Mouse (Mus musculus): ENCODE data around the gene Carns1. TPM values are rescaled to one million over a fixed set of nuclear protein-coding genes. Genes with fewer than 3 reads are reported as not detected.
A peak's percentile ranks its signal among the peaks of the same experiment; 100 is the strongest.

Gene Carns1
- polyA plus RNA-seq (2012; rRNA removed) = 10.7 and 14.3 TPM in 2 replicates

DNA sequence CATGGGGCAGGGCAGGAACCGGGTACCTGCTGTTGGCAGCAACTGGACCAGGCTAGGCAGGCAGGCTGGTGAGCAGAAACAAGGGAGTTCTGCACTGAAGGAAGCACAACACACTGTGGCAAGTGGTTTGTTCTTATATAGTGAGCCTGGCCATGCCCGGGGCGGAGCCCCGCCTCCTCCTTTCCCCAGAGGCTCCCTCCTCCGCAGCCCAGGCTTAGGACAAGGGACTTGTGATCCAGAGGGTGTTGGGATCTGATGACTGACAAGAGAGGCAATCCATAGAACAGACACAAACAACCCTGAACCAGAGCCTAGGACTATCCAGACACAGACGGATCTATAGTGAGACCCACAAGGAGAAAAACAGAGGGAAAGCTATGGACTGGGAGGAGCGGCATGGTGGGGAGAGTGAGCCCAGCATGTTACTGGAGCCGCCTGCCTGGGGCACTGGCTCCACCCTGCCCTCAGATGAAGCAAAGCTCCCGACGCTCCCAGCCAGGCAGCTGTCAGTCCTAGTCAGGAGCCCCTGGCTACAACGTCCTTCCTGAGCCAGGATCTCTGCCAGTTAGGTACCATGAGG, at the start of gene Carns1:
TSS of gene Carns1 (minus strand) at position 112 of the 580 bp plus-strand sequence.
- DNase-seq (ENCODE audit: extremely low spot score in 1 of 2, low spot score in 1 of 2) = no peak

GRCm38 (mm10) chr19:4222165-4222564, 46.9 kb upstream of the Carns1 start:
- no peak for DNase-seq (ENCODE audit: extremely low spot score in 1 of 2, low spot score in 1 of 2)

DNA sequence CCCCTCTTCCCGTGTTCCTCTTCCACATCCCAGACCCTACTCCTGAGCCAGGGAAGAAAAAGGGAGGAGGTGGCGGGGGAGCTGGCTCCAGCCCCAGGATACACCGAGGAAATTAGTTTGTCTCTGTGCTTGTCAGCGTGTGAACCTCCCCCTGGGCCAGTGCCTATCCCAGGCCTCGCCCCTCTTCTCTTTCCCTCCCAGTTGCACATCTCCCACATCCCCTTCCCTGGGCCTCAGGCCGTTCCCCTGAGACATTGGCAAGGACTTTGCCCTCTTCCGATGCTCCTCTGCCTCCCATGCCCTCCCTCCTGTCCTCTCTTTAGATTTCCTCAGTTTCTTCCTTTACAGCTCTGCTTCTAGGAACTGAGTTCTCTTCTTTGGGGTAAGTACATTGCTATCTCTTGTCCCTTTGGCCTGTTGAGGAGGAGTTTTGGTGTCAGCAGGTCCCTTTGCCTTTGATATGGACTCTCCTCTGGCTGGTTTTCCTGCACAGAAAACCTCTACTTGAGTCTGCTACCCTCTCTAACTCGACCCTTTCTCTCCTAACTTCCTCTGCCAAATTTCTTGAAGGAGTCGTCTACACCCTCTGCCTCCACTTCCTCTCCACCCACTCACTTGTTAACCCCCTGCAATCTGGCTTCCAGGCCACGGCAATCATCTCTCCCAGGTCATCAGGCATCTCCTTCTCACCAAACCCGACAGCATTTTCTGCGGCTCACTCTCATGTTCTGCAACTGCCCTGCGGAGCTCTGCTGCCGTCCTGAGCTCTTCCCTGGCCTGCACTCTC, 45.9 kb upstream of the Carns1 start:
- DNase-seq (ENCODE audit: extremely low spot score in 1 of 2, low spot score in 1 of 2) = no peak

DNA sequence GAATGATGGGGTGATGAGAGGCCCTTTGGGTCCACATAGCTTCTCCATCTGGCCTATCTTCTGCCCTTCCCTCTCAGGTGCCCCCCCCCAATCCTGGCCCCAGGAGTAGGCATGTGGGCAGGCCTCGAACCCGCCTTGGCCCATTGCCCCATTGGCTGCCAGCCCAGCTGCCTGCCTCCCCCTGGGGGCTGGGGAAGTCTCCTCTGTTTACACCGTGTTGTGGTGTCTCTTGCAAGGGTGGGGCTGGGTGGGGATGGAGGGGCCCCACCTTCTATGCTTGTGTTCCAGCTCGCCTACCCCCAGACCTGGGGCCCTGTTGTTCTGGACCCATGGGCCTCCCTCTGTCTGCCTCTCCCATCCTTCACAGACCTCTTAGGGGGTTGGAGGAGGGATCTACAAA, 45.1 kb upstream of the Carns1 start:
- DNase-seq (ENCODE audit: extremely low spot score in 1 of 2, low spot score in 1 of 2) = no peak

DNA sequence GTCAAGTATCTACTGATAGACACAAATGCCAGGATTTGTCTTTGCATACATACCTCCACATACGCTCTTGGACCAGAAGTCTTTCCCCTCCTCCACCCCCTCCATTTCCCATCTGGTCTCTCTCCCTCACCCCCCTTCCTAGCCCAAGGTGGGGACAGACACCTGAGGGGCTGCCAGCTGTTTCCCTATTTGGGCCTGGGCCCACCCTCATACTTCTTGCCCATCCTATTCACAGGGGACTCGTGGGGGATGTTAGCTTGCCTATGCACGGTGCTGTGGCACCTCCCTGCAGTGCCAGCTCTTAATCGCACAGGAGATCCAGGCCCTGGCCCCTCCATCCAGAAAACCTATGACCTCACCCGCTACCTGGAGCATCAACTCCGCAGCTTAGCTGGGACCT, 44.7 kb upstream of the Carns1 start:
- DNase-seq (ENCODE audit: extremely low spot score in 1 of 2, low spot score in 1 of 2) = no peak

DNA sequence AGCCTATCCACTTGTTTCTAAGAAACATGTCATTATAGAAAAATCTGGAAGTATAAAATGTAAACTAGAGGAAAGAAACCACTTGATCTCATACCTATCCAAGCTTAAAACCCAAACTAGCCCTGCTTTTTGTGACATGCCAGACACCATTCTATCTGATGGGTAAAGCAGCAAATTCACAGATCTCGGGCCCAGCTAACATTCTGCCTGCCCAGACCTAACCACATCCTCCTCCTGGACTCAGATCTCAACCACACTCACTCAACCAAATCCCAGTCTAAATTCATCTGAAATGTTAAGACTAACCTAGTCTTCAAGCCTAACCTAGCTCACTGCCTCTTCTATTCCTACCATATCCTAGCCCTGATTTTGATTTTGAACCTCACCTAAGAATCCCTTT, 43.5 kb upstream of the Carns1 start:
- DNase-seq (ENCODE audit: extremely low spot score in 1 of 2, low spot score in 1 of 2) = no peak

DNA sequence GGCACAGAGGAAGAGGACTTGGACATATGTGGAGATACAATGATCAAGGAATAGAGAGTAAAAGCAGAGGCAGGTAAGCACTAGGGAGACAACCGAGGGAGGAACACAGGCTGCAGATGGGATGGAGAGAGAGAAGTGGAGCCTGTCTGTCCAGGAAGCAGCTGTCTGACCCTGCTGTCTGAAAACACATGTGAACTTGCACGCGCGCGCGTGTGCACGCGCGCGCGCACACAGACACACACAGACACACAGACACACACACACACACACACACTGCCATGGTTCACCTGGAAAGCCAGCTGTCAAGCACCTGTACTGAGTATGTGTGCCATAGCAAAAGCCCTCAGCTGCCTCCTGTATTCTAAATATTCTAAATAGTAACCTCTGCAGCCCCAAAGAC, 43.0 kb upstream of the Carns1 start:
- no peak for DNase-seq (ENCODE audit: extremely low spot score in 1 of 2, low spot score in 1 of 2)

DNA sequence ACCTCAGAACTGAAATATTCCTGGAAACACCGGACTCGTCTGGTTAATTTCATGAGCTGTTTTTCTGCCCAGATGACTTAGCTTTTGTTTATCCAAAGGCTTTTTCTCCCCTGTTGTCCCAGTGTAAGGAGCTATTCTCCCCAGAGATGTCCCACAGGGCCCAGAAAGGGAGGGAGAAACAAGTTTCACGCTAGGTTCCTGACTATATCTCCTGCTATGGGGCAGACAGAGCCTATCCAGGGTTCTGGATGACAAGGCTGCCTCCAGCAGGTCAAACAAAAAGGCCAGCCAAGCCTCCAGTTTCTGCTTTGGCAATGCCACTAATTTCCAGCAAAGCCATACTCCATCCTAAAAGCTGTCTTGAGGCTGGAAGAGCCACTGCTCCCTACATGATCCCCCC, 42.6 kb upstream of the Carns1 start:
- DNase-seq (ENCODE audit: extremely low spot score in 1 of 2, low spot score in 1 of 2) = no peak

- DNase-seq (ENCODE audit: extremely low spot score in 1 of 2, low spot score in 1 of 2) = no peak
Measured at GRCm38 (mm10) chr19:4217140-4217539, 41.9 kb upstream of the Carns1 start.

DNA sequence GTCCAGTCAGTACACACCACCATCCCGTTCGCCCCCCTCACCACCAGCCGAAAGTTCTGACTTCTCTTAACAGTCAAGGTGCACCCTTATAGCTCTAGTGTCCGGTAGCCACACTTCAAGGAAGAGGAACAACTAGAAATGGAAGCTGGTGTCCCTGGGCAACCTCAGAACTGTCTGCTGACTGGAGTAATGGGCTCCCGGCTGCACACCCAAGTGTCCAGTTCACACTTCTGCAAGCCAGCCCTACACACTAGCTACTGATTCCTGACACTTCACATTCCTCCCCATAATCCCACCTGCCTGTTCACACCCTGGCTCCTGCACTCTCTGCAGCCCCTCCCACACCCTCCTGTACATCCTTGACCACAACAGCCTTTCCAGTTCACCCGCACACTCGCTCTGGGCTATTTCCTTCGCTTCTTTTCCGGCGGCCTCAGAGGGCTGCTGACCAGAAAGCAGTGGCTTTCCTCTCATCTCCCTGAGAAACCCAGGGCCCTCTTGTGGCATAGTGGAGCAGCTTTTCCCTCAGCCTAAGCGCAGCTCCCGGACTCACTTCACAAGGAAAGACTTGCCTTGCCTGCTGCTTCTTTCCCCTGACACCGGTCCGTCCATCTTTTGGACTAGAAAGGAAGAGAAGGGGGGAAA, 40.9 kb upstream of the Carns1 start:
- DNase-seq (ENCODE audit: extremely low spot score in 1 of 2, low spot score in 1 of 2) = peak in 1 of 2 experiments; percentile 54

DNA sequence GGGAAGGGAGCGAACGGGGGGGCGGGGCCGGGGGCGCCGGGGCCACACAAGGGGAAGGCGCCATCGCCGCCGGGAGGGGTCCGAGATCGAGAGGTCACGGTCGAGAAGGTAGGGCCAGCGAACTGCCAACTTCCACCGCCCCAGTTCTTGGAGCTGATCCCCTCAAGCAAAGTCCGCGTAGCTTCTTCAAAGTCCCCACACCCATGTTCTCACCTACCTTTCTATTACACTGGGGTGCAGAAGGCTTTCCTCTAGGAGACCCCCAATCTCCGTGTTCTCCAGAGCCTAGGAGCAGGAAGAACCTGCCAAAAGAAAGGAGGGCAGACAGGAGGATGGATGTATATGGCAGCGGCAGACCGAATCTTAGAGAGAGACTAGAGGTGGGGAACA, 40.2 kb upstream of the Carns1 start:
- no peak for DNase-seq (ENCODE audit: extremely low spot score in 1 of 2, low spot score in 1 of 2)

GRCm38 (mm10) chr19:4214771-4215450, 39.6 kb upstream of the Carns1 start:
- DNase-seq (ENCODE audit: extremely low spot score in 1 of 2, low spot score in 1 of 2) = no peak

- DNase-seq (ENCODE audit: extremely low spot score in 1 of 2, low spot score in 1 of 2) = no peak
Measured at GRCm38 (mm10) chr19:4214071-4214770, 38.9 kb upstream of the Carns1 start, which contains the start of the genes Clcf1 and AC109138.7. Gene Clcf1, plus strand, starts transcription at chr19:4214238. Gene AC109138.7, plus strand, starts transcription at chr19:4214357.

GRCm38 (mm10) chr19:4213524-4213974, 38.3 kb upstream of the Carns1 start:
- DNase-seq (ENCODE audit: extremely low spot score in 1 of 2, low spot score in 1 of 2) = no peak

GRCm38 (mm10) chr19:4211891-4212588, 36.8 kb upstream of the Carns1 start:
- no peak for DNase-seq (ENCODE audit: extremely low spot score in 1 of 2, low spot score in 1 of 2)

DNA sequence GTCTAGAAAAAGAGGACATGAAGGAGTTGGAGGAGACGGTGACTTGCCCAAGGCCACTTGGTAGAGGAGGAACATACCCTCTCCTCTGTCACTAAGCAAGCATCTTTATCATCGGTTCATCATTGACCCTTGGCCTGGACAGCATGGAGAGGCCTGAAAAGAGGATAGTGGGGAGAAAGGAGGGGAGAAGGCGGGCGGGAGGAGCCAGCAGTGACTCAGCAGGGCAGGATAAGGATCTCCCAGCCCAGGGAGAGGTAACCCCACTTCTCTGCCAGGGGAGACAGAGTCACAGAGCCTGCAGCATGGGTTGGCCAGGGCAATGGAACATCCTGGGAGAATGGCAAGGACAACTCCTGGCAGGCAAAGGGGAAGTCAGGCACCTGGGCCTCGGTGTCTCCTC, 33.3 kb upstream of the Carns1 start:
- DNase-seq (ENCODE audit: extremely low spot score in 1 of 2, low spot score in 1 of 2) = no peak

DNA sequence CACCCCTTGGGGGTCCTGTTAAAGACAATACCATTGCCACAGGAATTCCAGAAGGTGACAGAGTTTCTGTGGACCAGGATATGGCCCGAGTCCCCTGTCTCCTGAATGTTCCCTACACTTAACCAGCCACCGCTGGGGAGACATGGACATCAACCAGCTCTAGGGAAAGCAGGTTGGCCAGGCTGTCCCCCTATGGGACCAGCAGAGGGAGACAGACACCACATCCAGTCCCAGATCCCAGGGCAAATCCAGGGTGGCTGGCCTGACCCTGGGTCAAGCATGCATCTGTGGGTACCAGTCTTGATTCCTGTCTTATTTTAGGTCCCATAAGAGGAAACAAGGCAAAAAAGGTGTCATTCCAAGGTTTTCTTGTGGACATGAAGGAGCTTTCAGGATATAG, 31.7 kb upstream of the Carns1 start:
- DNase-seq (ENCODE audit: extremely low spot score in 1 of 2, low spot score in 1 of 2) = peak in 1 of 2 experiments; percentile 75

DNA sequence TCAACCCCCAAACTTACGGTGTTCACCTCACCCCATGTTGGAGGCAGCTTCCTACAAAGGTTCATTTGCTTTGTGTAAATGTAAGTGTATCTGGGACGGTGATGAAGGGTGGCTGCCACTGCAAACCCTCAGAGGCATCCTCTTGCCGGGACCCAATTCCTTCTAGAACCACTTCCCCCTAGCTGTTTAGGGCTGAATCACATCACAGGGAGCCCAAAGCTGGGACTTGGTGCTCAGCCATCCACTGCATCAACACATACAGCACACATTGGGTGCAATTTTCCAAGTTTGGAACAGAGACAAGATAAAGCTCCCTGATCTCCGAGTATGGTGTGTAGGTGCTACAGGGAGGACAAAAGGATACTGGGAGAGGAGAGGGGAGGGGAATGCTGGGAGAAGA, 29.6 kb upstream of the Carns1 start:
- DNase-seq (ENCODE audit: extremely low spot score in 1 of 2, low spot score in 1 of 2) = no peak

DNA sequence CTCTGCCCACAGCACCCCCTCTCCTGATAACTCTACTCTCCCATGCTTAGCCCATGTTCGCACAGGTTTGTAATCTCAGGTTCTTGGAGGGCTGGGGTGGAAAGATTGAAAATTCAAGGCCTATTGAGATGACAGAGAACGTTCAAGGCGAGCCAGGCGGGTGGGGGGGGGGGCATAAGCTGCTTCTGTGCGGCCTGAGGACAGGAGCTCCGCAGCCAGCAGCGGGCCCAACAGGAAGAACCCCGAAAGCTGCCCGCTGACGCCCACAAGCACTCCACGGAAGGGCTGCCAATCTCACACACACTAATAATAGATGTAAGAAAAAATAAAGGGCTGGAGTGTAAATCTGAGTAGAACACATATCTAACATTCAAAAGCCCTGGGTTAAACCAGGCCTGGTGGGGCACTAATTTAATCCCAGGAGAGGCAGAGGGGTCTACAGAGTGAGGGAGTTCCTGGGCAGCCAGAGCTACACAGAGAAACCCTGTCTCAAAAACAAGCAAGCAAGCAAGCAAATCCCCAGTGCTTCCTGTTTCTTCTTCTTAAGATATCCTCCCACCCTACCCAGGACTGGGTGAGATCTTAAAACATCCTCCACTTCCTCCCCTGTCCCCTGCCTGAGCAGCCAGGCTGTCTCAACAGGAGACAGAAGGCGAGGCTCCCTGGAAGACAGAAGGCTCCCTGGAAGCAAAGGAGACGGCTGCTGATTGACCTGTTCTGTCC, 28.5 kb upstream of the Carns1 start:
- DNase-seq (ENCODE audit: extremely low spot score in 1 of 2, low spot score in 1 of 2) = peak in 1 of 2 experiments; percentile 49
